Mouse (Mus musculus) kidney, adult 2 months (tissue): ENCODE measurements around the gene Pknox2.

Experiments
- CTCF ChIP-seq: fragments of 200-500 bp; conservative IDR thresholded peaks from 2 replicates; pipeline ENCODE4 v1.5.1; 2011; ENCODE audit warnings: low read depth, mild to moderate bottlenecking, control low read depth, low read length, moderate library complexity, mixed read lengths; ENCODE audit not compliant: insufficient read depth, insufficient read length
- POLR2A ChIP-seq: fragments of 200-500 bp; IDR thresholded peaks from one replicate; pipeline ENCODE4 v1.6.1; 2011; ENCODE audit warnings: low read depth, low read length, control low read depth

- TF ChIP-seq CTCF (no peak), POLR2A (no peak)
Observed at GRCm38 (mm10) chr9:37122381-37122780, 24.8 kb downstream of the Pknox2 start.
